Mouse (Mus musculus) midbrain, embryonic 14.5 days (tissue): ENCODE data around the gene Pim3. TPM values are rescaled to one million over a fixed set of nuclear protein-coding genes. Genes with fewer than 3 reads are reported as not detected.
A peak's percentile ranks its signal among the peaks of the same experiment; 100 is the strongest.

Experiments used
- ATAC-seq: fragments of 200-750 bp; cut with Nextera tagmentation; 2 replicates; pipeline ENCODE4 v1.8.0; 2017; ENCODE audit warnings: moderate number of reproducible peaks, moderate library complexity; ENCODE audit not compliant: low FRiP score, low TSS enrichment
- DNase-seq: peaks from one replicate; pipeline ENCODE4 v3.0.0-alpha.2; 2015
- H3K27ac ChIP-seq: fragments of 300-500 bp; sonication (generic); replicated peaks from 2 replicates; pipeline ENCODE4 v1.5.1; 2014; ENCODE audit warnings: mild to moderate bottlenecking, low read depth, low read length, moderate library complexity
- H3K27me3 ChIP-seq: fragments of 300-500 bp; sonication (generic); 2 replicates; pipeline ENCODE4 v1.6.1; 2014; ENCODE audit warnings: low read length, control low read depth, mixed read lengths; ENCODE audit not compliant: control insufficient read depth, insufficient read depth
- H3K36me3 ChIP-seq: fragments of 300-500 bp; sonication (generic); 2 replicates; pipeline ENCODE4 v1.6.1; 2014; ENCODE audit warnings: low read length, control low read depth; ENCODE audit not compliant: control insufficient read depth, insufficient read depth
- H3K4me1 ChIP-seq: fragments of 300-500 bp; sonication (generic); 2 replicates; pipeline ENCODE4 v1.6.1; 2014; ENCODE audit warnings: mild to moderate bottlenecking, antibody characterized with exemption, low read length, control low read depth; ENCODE audit not compliant: control insufficient read depth, insufficient read depth
- H3K4me2 ChIP-seq: fragments of 300-500 bp; sonication (generic); 2 replicates; pipeline ENCODE4 v1.6.1; 2014; ENCODE audit warnings: mild to moderate bottlenecking, low read length, moderate library complexity
- H3K4me3 ChIP-seq: fragments of 300-500 bp; sonication (generic); replicated peaks from 2 replicates; pipeline ENCODE4 v1.5.1; 2014; ENCODE audit warnings: low read depth, low read length
- H3K9ac ChIP-seq: fragments of 300-500 bp; sonication (generic); replicated peaks from 2 replicates; pipeline ENCODE4 v1.6.1; 2014; ENCODE audit warnings: mild to moderate bottlenecking, low read length, moderate library complexity
- H3K9me3 ChIP-seq: fragments of 300-500 bp; sonication (generic); 2 replicates; pipeline ENCODE4 v1.6.1; 2016; ENCODE audit warnings: low read length, control low read depth, mixed read lengths; ENCODE audit not compliant: control insufficient read depth
- WGBS: fragments of 180-500 bp; shearing (Covaris S2); extraction: QIAGEN DNeasy Blood & Tissue Kit; methylation state at CpG from one replicate; pipeline ENCODE4 v1.1.7; 2014; 5-methylcytosine and 5-hydroxymethylcytosine counted together
- polyA plus RNA-seq: library from polyadenylated mRNA; unstranded; fragments of >200 nt; fragmentation: Nextera tagmentation; extraction: Ambion mirVana; gene quantifications from 2 replicates; pipeline ENCODE4 v1.2.1, GENCODE M21; 2014

The Pim3 gene
- polyA plus RNA-seq, 1 experiment from 2014 or later = 49.1 TPM

GRCm38 (mm10) chr15:88868024-88868742, 6.2 kb downstream of the Pim3 start:
- H3K4me1 ChIP-seq = peaks cover 12% of the 10 kb centered on the region
- DNase-seq (no peak), ATAC-seq (no peak)
- peaks cover 29% of the 10 kb centered on the region for H3K36me3 ChIP-seq
- WGBS = 93% methylated on average over 6 of the region's 6 CpGs
- H3K27me3 ChIP-seq = no peaks in the 10 kb centered on the region
- H3K9me3 ChIP-seq = no peaks in the 10 kb centered on the region
- no peak overlapping the region for H3K4me3 ChIP-seq
- H3K9ac ChIP-seq = no peak overlapping the region
- H3K27ac ChIP-seq = no peak overlapping the region
- H3K4me2 ChIP-seq = no peak overlapping the region

- H3K36me3 ChIP-seq = peaks cover 15% of the 10 kb centered on the region
- H3K27me3 ChIP-seq = no peaks in the 10 kb centered on the region
- H3K9me3 ChIP-seq = no peaks in the 10 kb centered on the region
- H3K4me1 ChIP-seq = no peaks in the 10 kb centered on the region
- H3K27ac ChIP-seq = no peak overlapping the region
- WGBS = 80% methylated on average over 5 of the region's 5 CpGs
- no peak overlapping the region for H3K9ac ChIP-seq
- no peak for DNase-seq
- H3K4me3 ChIP-seq = no peak overlapping the region
- ATAC-seq = no peak
- H3K4me2 ChIP-seq = no peak overlapping the region
Observed at GRCm38 (mm10) chr15:88870418-88871185, 8.6 kb downstream of the Pim3 start.

- no peak for DNase-seq
- no peaks in the 10 kb centered on the region for H3K36me3 ChIP-seq
- 85% methylated on average over 3 of the region's 3 CpGs for WGBS
- ATAC-seq = no peak
- H3K9me3 ChIP-seq = no peaks in the 10 kb centered on the region
- H3K4me1 ChIP-seq = no peaks in the 10 kb centered on the region
- H3K4me2 ChIP-seq = no peak overlapping the region
- no peaks in the 10 kb centered on the region for H3K27me3 ChIP-seq
- H3K9ac ChIP-seq = no peak overlapping the region
- H3K27ac ChIP-seq = no peak overlapping the region
- no peak overlapping the region for H3K4me3 ChIP-seq
Observed at GRCm38 (mm10) chr15:88874061-88874460, 12.1 kb downstream of the Pim3 start.

- no peak overlapping the region for H3K27ac ChIP-seq
- no peak overlapping the region for H3K9ac ChIP-seq
- H3K4me3 ChIP-seq = no peak overlapping the region
- no peaks in the 10 kb centered on the region for H3K27me3 ChIP-seq
- 86% methylated on average over 6 of the region's 6 CpGs for WGBS
- H3K4me2 ChIP-seq = no peak overlapping the region
- no peak for DNase-seq
- no peaks in the 10 kb centered on the region for H3K9me3 ChIP-seq
- ATAC-seq = no peak
- no peaks in the 10 kb centered on the region for H3K4me1 ChIP-seq
- H3K36me3 ChIP-seq = no peaks in the 10 kb centered on the region
Observed at GRCm38 (mm10) chr15:88874477-88874876, 12.5 kb downstream of the Pim3 start.

GRCm38 (mm10) chr15:88875625-88876081, 13.7 kb downstream of the Pim3 start:
- no peak for ATAC-seq
- Histone ChIP-seq H3K27me3 (no peaks in the 10 kb centered on the region), H3K4me1 (no peaks in the 10 kb centered on the region), H3K9me3 (no peaks in the 10 kb centered on the region), H3K4me3 (no peak overlapping the region), H3K4me2 (no peak overlapping the region), H3K9ac (no peak overlapping the region), H3K27ac (no peak overlapping the region), H3K36me3 (no peaks in the 10 kb centered on the region)
- no peak for DNase-seq
- 39% methylated on average over 10 of the region's 10 CpGs for WGBS

GRCm38 (mm10) chr15:88876155-88877020, 14.4 kb downstream of the Pim3 start:
- H3K9ac ChIP-seq = no peak overlapping the region
- H3K27ac ChIP-seq = no peak overlapping the region
- no peak overlapping the region for H3K4me3 ChIP-seq
- H3K4me2 ChIP-seq = peak overlapping the region; percentile 27; the same call in 1 of the 2 replicates
- peak; percentile 86 for DNase-seq
- no peaks in the 10 kb centered on the region for H3K9me3 ChIP-seq
- no peaks in the 10 kb centered on the region for H3K27me3 ChIP-seq
- WGBS = 11% methylated on average over 28 of the region's 28 CpGs
- no peaks in the 10 kb centered on the region for H3K4me1 ChIP-seq
- no peak for ATAC-seq
- H3K36me3 ChIP-seq = no peaks in the 10 kb centered on the region

GRCm38 (mm10) chr15:88877021-88877400, 15.0 kb downstream of the Pim3 start:
- 87% methylated on average over 10 of the region's 10 CpGs for WGBS
- Histone ChIP-seq H3K9me3 (no peaks in the 10 kb centered on the region), H3K4me2 (no peak overlapping the region), H3K4me1 (no peaks in the 10 kb centered on the region), H3K9ac (no peak overlapping the region), H3K36me3 (no peaks in the 10 kb centered on the region), H3K27ac (no peak overlapping the region), H3K4me3 (no peak overlapping the region), H3K27me3 (no peaks in the 10 kb centered on the region)
- no peak for DNase-seq
- no peak for ATAC-seq

- Histone ChIP-seq H3K9ac (no peak overlapping the region), H3K9me3 (no peaks in the 10 kb centered on the region), H3K4me2 (no peak overlapping the region), H3K27me3 (no peaks in the 10 kb centered on the region), H3K4me1 (no peaks in the 10 kb centered on the region), H3K27ac (no peak overlapping the region), H3K4me3 (no peak overlapping the region), H3K36me3 (no peaks in the 10 kb centered on the region)
- no peak for ATAC-seq
- WGBS = 67% methylated on average over 22 of the region's 22 CpGs
- DNase-seq = no peak
Observed at GRCm38 (mm10) chr15:88881253-88882044, 19.5 kb downstream of the Pim3 start.
